Mouse (Mus musculus) midbrain, embryonic 12.5 days (tissue): ENCODE measurements around the gene Gm16867. TPM values are rescaled to one million over a fixed set of nuclear protein-coding genes. Genes with fewer than 3 reads are reported as not detected.
"Not testable (repeated sequence)": the region's sequence is repeated elsewhere in the genome, so short reads cannot be mapped to it uniquely, and the experiment has no call there.

Source experiments
- ATAC-seq: fragments of 200-750 bp; cut with Nextera tagmentation; 2 replicates; pipeline ENCODE4 v1.8.0; 2017; ENCODE audit warnings: low read depth, moderate TSS enrichment, moderate library complexity; ENCODE audit not compliant: low FRiP score
- H3K27ac ChIP-seq: fragments of 300-500 bp; sonication (generic); replicated peaks from 2 replicates; pipeline ENCODE4 v1.5.1; 2016; ENCODE audit warnings: mild to moderate bottlenecking
- H3K27me3 ChIP-seq: fragments of 300-500 bp; sonication (generic); 2 replicates; pipeline ENCODE4 v1.6.1; 2016; ENCODE audit warnings: mild to moderate bottlenecking
- H3K36me3 ChIP-seq: fragments of 300-500 bp; sonication (generic); 2 replicates; pipeline ENCODE4 v1.6.1; 2016
- H3K4me1 ChIP-seq: fragments of 300-500 bp; sonication (generic); 2 replicates; pipeline ENCODE4 v1.6.1; 2016
- H3K4me2 ChIP-seq: fragments of 300-500 bp; sonication (generic); replicated peaks from 2 replicates; pipeline ENCODE4 v1.6.1; 2016; ENCODE audit warnings: mild to moderate bottlenecking, moderate library complexity
- H3K4me3 ChIP-seq: fragments of 300-500 bp; sonication (generic); 2 replicates; pipeline ENCODE4 v1.5.1; 2016; ENCODE audit warnings: mild to moderate bottlenecking
- H3K9ac ChIP-seq: fragments of 300-500 bp; sonication (generic); replicated peaks from 2 replicates; pipeline ENCODE4 v1.6.1; 2016; ENCODE audit warnings: mild to moderate bottlenecking, moderate library complexity
- H3K9me3 ChIP-seq: fragments of 300-500 bp; sonication (generic); 2 replicates; pipeline ENCODE4 v1.6.1; 2016; ENCODE audit warnings: mild to moderate bottlenecking
- WGBS: fragments of 180-500 bp; shearing (Covaris S2); methylation state at CpG from one replicate; pipeline ENCODE4 v1.1.7; 2016; 5-methylcytosine and 5-hydroxymethylcytosine counted together
- polyA plus RNA-seq: library from polyadenylated mRNA; unstranded; fragments of >200 nt; fragmentation: Nextera tagmentation; extraction: Ambion mirVana; gene quantifications from 2 replicates; pipeline ENCODE4 v1.2.1, GENCODE M21; 2016

Gm16867 gene
- polyA plus RNA-seq, 1 experiment from 2014 or later: not detected

DNA sequence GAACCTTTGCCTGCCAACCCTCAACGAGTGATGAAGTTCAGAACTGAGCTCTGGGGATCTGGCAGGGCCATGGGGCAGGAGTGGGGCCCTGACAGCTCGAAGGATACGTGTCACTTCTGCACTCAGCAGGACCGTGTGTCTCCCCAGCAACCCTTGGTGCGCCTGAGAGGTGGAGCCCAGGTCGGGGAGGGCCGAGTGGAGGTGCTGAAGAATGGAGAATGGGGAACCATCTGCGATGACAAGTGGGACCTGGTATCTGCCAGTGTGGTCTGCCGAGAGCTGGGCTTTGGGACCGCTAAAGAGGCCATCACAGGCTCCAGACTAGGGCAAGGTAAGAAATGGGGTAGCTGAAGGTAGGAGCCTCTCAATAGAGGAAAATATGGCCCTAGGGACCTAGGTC is 54.3 kb downstream of the Gm16867 start:
- not testable (repeated sequence) for H3K27me3 ChIP-seq, H3K4me1 ChIP-seq, H3K36me3 ChIP-seq, H3K27ac ChIP-seq, H3K4me2 ChIP-seq, H3K9me3 ChIP-seq, H3K9ac ChIP-seq, ATAC-seq, H3K4me3 ChIP-seq
- no CpG with 5 or more reads among the region's 10 CpGs for WGBS

GRCm38 (mm10) chr14:69447006-69447405 is 56.2 kb downstream of the Gm16867 start:
- not testable (repeated sequence) for H3K9ac ChIP-seq, H3K4me1 ChIP-seq, H3K9me3 ChIP-seq, H3K4me2 ChIP-seq, H3K36me3 ChIP-seq, H3K27me3 ChIP-seq, H3K4me3 ChIP-seq, H3K27ac ChIP-seq, ATAC-seq
- WGBS: no CpG with 5 or more reads among the region's 1 CpGs

- not testable (repeated sequence) for H3K4me3 ChIP-seq, H3K4me1 ChIP-seq, H3K9me3 ChIP-seq, H3K4me2 ChIP-seq, H3K27me3 ChIP-seq, H3K27ac ChIP-seq, H3K9ac ChIP-seq, H3K36me3 ChIP-seq
- peak; percentile 54; the same call in 1 of the 2 replicates for ATAC-seq
- WGBS: no CpG with 5 or more reads among the region's 7 CpGs
Observed at GRCm38 (mm10) chr14:69443092-69443692, 60.0 kb downstream of the Gm16867 start.

- not testable (repeated sequence) for H3K4me2 ChIP-seq, H3K9me3 ChIP-seq, ATAC-seq, H3K27ac ChIP-seq, H3K27me3 ChIP-seq, H3K4me1 ChIP-seq, H3K4me3 ChIP-seq, H3K9ac ChIP-seq, H3K36me3 ChIP-seq
- no CpG with 5 or more reads among the region's 7 CpGs for WGBS
Observed at GRCm38 (mm10) chr14:69440955-69441354, 62.2 kb downstream of the Gm16867 start.

DNA sequence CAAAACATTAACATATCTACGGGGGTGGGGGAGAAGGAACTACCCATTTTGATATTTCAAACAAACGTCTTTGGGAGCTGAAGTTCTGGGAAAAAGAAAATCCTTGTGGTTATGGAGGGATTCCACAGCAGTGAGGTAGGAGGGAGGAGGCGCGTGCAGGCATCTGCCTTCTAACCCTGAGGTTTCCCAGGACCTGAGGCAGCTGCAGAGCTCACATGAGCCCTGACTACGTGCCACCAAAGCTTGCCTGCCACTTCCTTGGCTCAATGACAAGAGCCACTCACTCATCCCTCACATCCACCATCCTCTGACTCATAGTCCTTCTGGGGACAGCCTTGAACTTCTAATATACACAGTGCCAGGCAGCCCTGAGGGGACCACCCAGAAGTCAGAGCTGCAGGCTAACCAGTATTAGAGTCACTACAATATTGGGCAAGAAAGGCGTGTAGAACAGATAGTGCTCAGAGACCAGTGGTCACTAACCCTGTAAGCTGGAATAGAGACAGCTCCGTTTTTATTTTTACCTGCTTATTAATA is 64.4 kb downstream of the Gm16867 start:
- H3K4me3 ChIP-seq, H3K27ac ChIP-seq, H3K27me3 ChIP-seq, H3K36me3 ChIP-seq, H3K9ac ChIP-seq, H3K4me2 ChIP-seq, H3K9me3 ChIP-seq, H3K4me1 ChIP-seq, ATAC-seq: not testable (repeated sequence)
- no CpG with 5 or more reads among the region's 7 CpGs for WGBS

- not testable (repeated sequence) for H3K4me2 ChIP-seq, ATAC-seq, H3K4me1 ChIP-seq, H3K9ac ChIP-seq, H3K9me3 ChIP-seq, H3K27ac ChIP-seq, H3K27me3 ChIP-seq, H3K36me3 ChIP-seq, H3K4me3 ChIP-seq
- no CpG with 5 or more reads among the region's 7 CpGs for WGBS
Observed at GRCm38 (mm10) chr14:69421003-69421402, 82.2 kb downstream of the Gm16867 start.

GRCm38 (mm10) chr14:69417545-69417944 is 85.6 kb downstream of the Gm16867 start:
- ATAC-seq: not testable (repeated sequence)

More at GRCm38 (mm10) chr14:69417545-69417944, 85.6 kb downstream of the Gm16867 start:
- not testable (repeated sequence) for H3K27ac ChIP-seq, H3K9me3 ChIP-seq, H3K9ac ChIP-seq, H3K4me3 ChIP-seq, H3K4me2 ChIP-seq, H3K27me3 ChIP-seq, H3K36me3 ChIP-seq, H3K4me1 ChIP-seq
- WGBS: no CpG with 5 or more reads among the region's 7 CpGs

Other genes with a start within 250 kb of the Gm16867 start
- not detected in 2 replicates for gene Synb, start 209.1 kb downstream of the Gm16867 start, polyA plus RNA-seq
- gene Gm27179, start 9.2 kb upstream of the Gm16867 start, polyA plus RNA-seq: not detected in 2 replicates
- 9.2 and 10.2 TPM in 2 replicates for gene Entpd4b, start 52.1 kb upstream of the Gm16867 start, polyA plus RNA-seq